Mouse (Mus musculus) heart, postnatal 0 days (tissue): ENCODE measurements around the gene Pcbp1. TPM values are rescaled to one million over a fixed set of nuclear protein-coding genes. Genes with fewer than 3 reads are reported as not detected.
A peak's percentile ranks its signal among the peaks of the same experiment; 100 is the strongest.

Source experiments
- ATAC-seq: fragments of 200-750 bp; cut with Nextera tagmentation; 2 replicates; pipeline ENCODE4 v1.8.0; 2017; ENCODE audit warnings: low read depth, moderate number of reproducible peaks, moderate library complexity; ENCODE audit not compliant: insufficient read depth
- DNase-seq: peaks from one replicate; pipeline ENCODE4 v3.0.0-alpha.2; 2016; ENCODE audit warnings: low spot score
- H3K27ac ChIP-seq: fragments of 300-500 bp; sonication (generic); 2 replicates; pipeline ENCODE4 v1.5.1; 2014; ENCODE audit warnings: low read depth, mild to moderate bottlenecking
- H3K27me3 ChIP-seq: fragments of 300-500 bp; sonication (generic); 2 replicates; pipeline ENCODE4 v1.6.1; 2014; ENCODE audit warnings: low read length, mixed read lengths; ENCODE audit not compliant: control insufficient read depth, insufficient read depth
- H3K36me3 ChIP-seq: fragments of 300-500 bp; sonication (generic); replicated peaks from 2 replicates; pipeline ENCODE4 v1.6.1; 2014; ENCODE audit warnings: low read length, mixed read lengths; ENCODE audit not compliant: control insufficient read depth, insufficient read depth
- H3K4me1 ChIP-seq: fragments of 300-500 bp; sonication (generic); 2 replicates; pipeline ENCODE4 v1.6.1; 2014; ENCODE audit warnings: antibody characterized with exemption; ENCODE audit not compliant: control insufficient read depth, insufficient read depth
- H3K4me2 ChIP-seq: fragments of 300-500 bp; sonication (generic); 2 replicates; pipeline ENCODE4 v1.6.1; 2014; ENCODE audit warnings: low read depth, mild to moderate bottlenecking, low read length, moderate library complexity
- H3K4me3 ChIP-seq: fragments of 300-500 bp; sonication (generic); 2 replicates; pipeline ENCODE4 v1.5.1; 2014; ENCODE audit warnings: low read depth, low read length
- H3K9ac ChIP-seq: fragments of 300-500 bp; sonication (generic); replicated peaks from 2 replicates; pipeline ENCODE4 v1.6.1; 2014; ENCODE audit warnings: low read depth, low read length, mixed read lengths
- H3K9me3 ChIP-seq: fragments of 300-500 bp; sonication (generic); replicated peaks from 2 replicates; pipeline ENCODE4 v1.6.1; 2016; ENCODE audit warnings: low read length; ENCODE audit not compliant: control insufficient read depth
- CTCF ChIP-seq: IDR thresholded peaks from 2 replicates; pipeline ENCODE4 v1.5.1; 2016; ENCODE audit warnings: antibody characterized with exemption, control low read depth, low read depth
- EP300 ChIP-seq: IDR thresholded peaks from 2 replicates; pipeline ENCODE4 v1.6.1; 2016; ENCODE audit warnings: antibody characterized with exemption, low read depth
- WGBS: fragments of 180-500 bp; shearing (Covaris S2); extraction: QIAGEN DNeasy Blood & Tissue Kit; methylation state at CpG from one replicate; pipeline ENCODE4 v1.1.7; 2014; 5-methylcytosine and 5-hydroxymethylcytosine counted together
- polyA plus RNA-seq: library from polyadenylated mRNA; unstranded; fragments of >200 nt; fragmentation: Nextera tagmentation; extraction: Ambion mirVana; gene quantifications from 2 replicates; pipeline ENCODE4 v1.2.1, GENCODE M21; 2015
- total RNA-seq: library from RNA; depleted of rRNA; stranded (reverse); fragments of >200 nt; gene quantifications from 2 replicates; pipeline ENCODE4 v1.2.3, GENCODE M21; 2014; ENCODE audit warnings: low replicate concordance

Pcbp1 gene
- total and polyA plus RNA-seq, 2 experiments from 2014 or later = 55.2 to 285 TPM

DNA sequence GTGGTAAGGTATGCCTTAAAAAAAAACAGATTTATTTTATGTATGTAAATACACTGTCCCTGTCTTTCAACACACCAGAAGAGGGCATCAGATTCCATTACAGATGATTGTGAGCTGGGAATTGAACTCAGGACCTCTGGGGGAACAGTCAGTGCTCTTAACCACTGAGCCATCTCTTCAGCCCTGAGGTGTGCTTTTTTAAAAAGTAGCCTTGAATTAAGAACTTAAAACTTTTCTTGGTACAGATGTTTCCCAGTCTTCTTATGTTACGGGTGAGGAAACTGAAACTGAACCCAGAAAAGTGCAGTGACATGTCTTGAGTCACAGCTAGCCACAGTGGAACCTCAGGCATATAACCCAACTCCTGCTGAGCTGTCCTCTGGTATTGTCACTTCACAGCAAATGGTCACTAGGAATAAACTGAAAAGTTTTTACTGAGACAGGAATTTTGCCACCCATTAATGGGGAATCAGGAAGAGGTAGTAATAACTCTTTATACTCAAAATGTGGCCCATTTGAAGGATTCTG, 21.2 kb upstream of the Pcbp1 start:
- Histone ChIP-seq H3K9me3 (no peaks in the 10 kb centered on the region), H3K36me3 (peaks cover 32% of the 10 kb centered on the region), H3K9ac (no peak overlapping the region), H3K27ac (0 out of 2 replicates have a peak overlapping the region, but pooled peaks have one; percentile 15), H3K4me2 (no peak overlapping the region), H3K27me3 (no peaks in the 10 kb centered on the region), H3K4me1 (no peaks in the 10 kb centered on the region), H3K4me3 (no peak overlapping the region)
- DNase-seq = no peak
- 88% methylated on average over 1 of the region's 1 CpGs for WGBS
- no peak for ATAC-seq
- TF ChIP-seq CTCF (no peak), EP300 (no peak)

GRCm38 (mm10) chr6:86545236-86545635, 19.1 kb upstream of the Pcbp1 start:
- WGBS = 43% methylated on average over 4 of the region's 4 CpGs
- Histone ChIP-seq H3K27ac (no peak overlapping the region), H3K4me1 (no peaks in the 10 kb centered on the region), H3K9me3 (0 out of 2 replicates have a peak, but pooled peaks cover 4% of the 10 kb centered on the region), H3K4me3 (no peak overlapping the region), H3K9ac (no peak overlapping the region), H3K36me3 (peaks cover 28% of the 10 kb centered on the region; the same call in 1 of the 2 replicates), H3K4me2 (no peak overlapping the region), H3K27me3 (no peaks in the 10 kb centered on the region)
- DNase-seq = peak; percentile 85
- TF ChIP-seq CTCF (peak; percentile 94), EP300 (no peak)
- ATAC-seq = no peak

DNA sequence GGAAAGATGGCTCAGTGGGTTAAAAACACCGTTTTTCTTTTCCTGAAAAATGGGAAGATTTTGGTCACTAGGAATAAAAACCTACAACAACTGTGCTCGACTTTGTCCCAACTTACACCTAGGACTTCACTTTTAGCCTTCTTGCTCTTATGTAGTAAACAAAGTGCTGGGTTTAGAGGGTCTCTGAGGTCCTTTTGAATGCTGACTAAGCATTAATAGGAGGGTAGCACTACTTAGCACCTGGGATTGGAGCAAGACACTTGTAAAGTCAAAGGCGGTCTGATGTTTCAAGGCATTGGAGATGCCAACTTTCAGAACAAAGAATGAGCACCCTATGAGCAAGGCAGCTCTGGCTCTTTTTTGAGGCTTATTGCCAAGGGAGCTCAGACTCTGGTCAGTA, 17.7 kb upstream of the Pcbp1 start:
- ATAC-seq (no peak), DNase-seq (no peak)
- H3K4me3 ChIP-seq = no peak overlapping the region
- 0 out of 2 replicates have a peak, but pooled peaks cover 4% of the 10 kb centered on the region for H3K9me3 ChIP-seq
- no peak overlapping the region for H3K27ac ChIP-seq
- no peaks in the 10 kb centered on the region for H3K4me1 ChIP-seq
- TF ChIP-seq CTCF = no peak
- no peak overlapping the region for H3K9ac ChIP-seq
- no peaks in the 10 kb centered on the region for H3K27me3 ChIP-seq
- 85% methylated on average over 3 of the region's 3 CpGs for WGBS
- no peak overlapping the region for H3K4me2 ChIP-seq
- peaks cover 20% of the 10 kb centered on the region; the same call in 1 of the 2 replicates for H3K36me3 ChIP-seq

DNA sequence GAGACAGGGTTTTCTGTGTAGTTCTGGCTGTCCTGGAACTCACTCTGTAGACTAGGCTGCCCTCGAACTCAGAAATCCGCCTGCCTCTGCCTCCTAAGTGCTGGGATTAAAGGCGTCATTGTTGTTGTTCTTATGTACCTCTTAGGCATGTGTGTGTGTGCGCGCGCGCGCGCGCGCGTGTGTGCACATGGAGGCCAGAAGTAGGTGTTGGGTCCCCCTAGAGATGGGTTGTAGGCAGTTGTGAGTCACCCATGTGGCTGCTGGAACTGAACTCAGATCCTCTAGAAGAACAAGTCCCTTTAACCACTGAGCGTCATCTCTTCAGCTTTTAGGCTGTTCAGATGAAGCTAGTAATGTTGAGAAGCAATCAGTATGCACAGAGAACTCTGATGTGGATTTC, 16.9 kb upstream of the Pcbp1 start:
- ATAC-seq (no peak), DNase-seq (no peak)
- H3K9me3 ChIP-seq = 0 out of 2 replicates have a peak, but pooled peaks cover 4% of the 10 kb centered on the region
- no peaks in the 10 kb centered on the region for H3K27me3 ChIP-seq
- H3K9ac ChIP-seq = no peak overlapping the region
- TF ChIP-seq CTCF (no peak), EP300 (no peak)
- 0 out of 2 replicates have a peak, but pooled peaks cover 23% of the 10 kb centered on the region for H3K36me3 ChIP-seq
- no peak overlapping the region for H3K4me2 ChIP-seq
- H3K4me1 ChIP-seq = no peaks in the 10 kb centered on the region
- H3K27ac ChIP-seq = no peak overlapping the region
- H3K4me3 ChIP-seq = no peak overlapping the region
- WGBS = 95% methylated on average over 13 of the region's 13 CpGs

GRCm38 (mm10) chr6:86541650-86542049, 15.5 kb upstream of the Pcbp1 start:
- Histone ChIP-seq H3K4me2 (no peak overlapping the region), H3K36me3 (peaks cover 31% of the 10 kb centered on the region; the same call in 1 of the 2 replicates), H3K9me3 (0 out of 2 replicates have a peak, but pooled peaks cover 4% of the 10 kb centered on the region), H3K27ac (no peak overlapping the region), H3K27me3 (no peaks in the 10 kb centered on the region), H3K9ac (no peak overlapping the region), H3K4me1 (no peaks in the 10 kb centered on the region), H3K4me3 (no peak overlapping the region)
- ATAC-seq (no peak), DNase-seq (no peak)
- 0 out of 2 replicates have a peak, but pooled peaks have one; percentile 15 for TF ChIP-seq CTCF
- TF ChIP-seq EP300 = no peak
- WGBS = 91% methylated on average over 2 of the region's 2 CpGs

- H3K36me3 ChIP-seq = peaks cover 26% of the 10 kb centered on the region
- H3K9ac ChIP-seq = no peak overlapping the region
- no peak overlapping the region for H3K4me3 ChIP-seq
- ATAC-seq (no peak), DNase-seq (no peak)
- H3K27me3 ChIP-seq = no peaks in the 10 kb centered on the region
- WGBS = 57% methylated on average over 1 of the region's 1 CpGs
- H3K9me3 ChIP-seq = no peaks in the 10 kb centered on the region
- peaks cover 10% of the 10 kb centered on the region for H3K4me1 ChIP-seq
- no peak overlapping the region for H3K27ac ChIP-seq
- H3K4me2 ChIP-seq = no peak overlapping the region
- TF ChIP-seq EP300 (no peak), CTCF (no peak)
Measured at GRCm38 (mm10) chr6:86528451-86528785, 2.3 kb upstream of the Pcbp1 start.
